Mouse (Mus musculus): ENCODE measurements around the gene Cox7b. TPM values are rescaled to one million over a fixed set of nuclear protein-coding genes. Genes with fewer than 3 reads are reported as not detected.

Cox7b gene
- polyA plus RNA-seq, 1 experiment from 2014 or later: 309 TPM

GRCm38 (mm10) chrX:106017516-106017915 is 2.0 kb downstream of the Cox7b start:
- Histone ChIP-seq H3K9ac (ENCODE audit: low read depth, low read length) (no peak overlapping the region), H3K27me3 (ENCODE audit: control insufficient read depth, insufficient read depth, low read length) (no peaks in the 10 kb centered on the region), H3K27ac (ENCODE audit: low read depth, low read length) (no peak overlapping the region), H3K4me2 (replicated peaks; ENCODE audit: low read depth, low read length) (no peak overlapping the region), H3K4me1 (replicated peaks; ENCODE audit: control insufficient read depth, insufficient read depth, low read length) (no peaks in the 10 kb centered on the region), H3K9me3 (ENCODE audit: control insufficient read depth, low read length) (no peaks in the 10 kb centered on the region), H3K36me3 (ENCODE audit: control insufficient read depth, insufficient read depth, low read length) (no peaks in the 10 kb centered on the region), H3K4me3 (ENCODE audit: low read depth, low read length) (no peak overlapping the region)
- ATAC-seq (ENCODE audit: low FRiP score): no peak
- no peak for DNase-seq (ENCODE audit: low spot score)
- 83% methylated on average over 4 of the region's 4 CpGs for whole genome bisulfite sequencing

GRCm38 (mm10) chrX:106026418-106027342 is 11.2 kb downstream of the Cox7b start, which contains the start of gene Atp7a:
Atp7a (plus strand) TSS chrX:106027276.
- H3K4me1 ChIP-seq (replicated peaks; ENCODE audit: control insufficient read depth, insufficient read depth, low read length): no peaks in the 10 kb centered on the region
- H3K27me3 ChIP-seq (ENCODE audit: control insufficient read depth, insufficient read depth, low read length): no peaks in the 10 kb centered on the region
- H3K27ac ChIP-seq (ENCODE audit: low read depth, low read length): peak within 1 kb of the TSS; percentile 54; the same call in 1 of the 2 replicates
- peak within 1 kb of the TSS; percentile 40 for H3K4me3 ChIP-seq (ENCODE audit: low read depth, low read length)
- H3K4me2 ChIP-seq (replicated peaks; ENCODE audit: low read depth, low read length): peak within 1 kb of the TSS; percentile 25
- no peaks in the 10 kb centered on the region for H3K36me3 ChIP-seq (ENCODE audit: control insufficient read depth, insufficient read depth, low read length)
- peak within 1 kb of the TSS; percentile 58 for H3K9ac ChIP-seq (ENCODE audit: low read depth, low read length)
- peak; percentile 97 for ATAC-seq (ENCODE audit: low FRiP score)
- no peaks in the 10 kb centered on the region for H3K9me3 ChIP-seq (ENCODE audit: control insufficient read depth, low read length)
- WGBS: 19% methylated on average over 35 of the region's 36 CpGs
- peak; percentile 89 for DNase-seq (ENCODE audit: low spot score)

- ATAC-seq (ENCODE audit: low FRiP score) (no peak; the same call in 1 of the 2 replicates), DNase-seq (ENCODE audit: low spot score) (no peak)
- H3K36me3 ChIP-seq (ENCODE audit: control insufficient read depth, insufficient read depth, low read length): no peaks in the 10 kb centered on the region
- H3K27ac ChIP-seq (ENCODE audit: low read depth, low read length): peak overlapping the region; percentile 54; the same call in 1 of the 2 replicates
- H3K9me3 ChIP-seq (ENCODE audit: control insufficient read depth, low read length): no peaks in the 10 kb centered on the region
- WGBS: 28% methylated on average over 8 of the region's 8 CpGs
- peak overlapping the region; percentile 40 for H3K4me3 ChIP-seq (ENCODE audit: low read depth, low read length)
- peak overlapping the region; percentile 25 for H3K4me2 ChIP-seq (replicated peaks; ENCODE audit: low read depth, low read length)
- no peaks in the 10 kb centered on the region for H3K4me1 ChIP-seq (replicated peaks; ENCODE audit: control insufficient read depth, insufficient read depth, low read length)
- H3K9ac ChIP-seq (ENCODE audit: low read depth, low read length): peak overlapping the region; percentile 58
- H3K27me3 ChIP-seq (ENCODE audit: control insufficient read depth, insufficient read depth, low read length): no peaks in the 10 kb centered on the region
These were observed 11.8 kb downstream of the Cox7b start for GRCm38 (mm10) chrX:106027343-106027674.

DNA sequence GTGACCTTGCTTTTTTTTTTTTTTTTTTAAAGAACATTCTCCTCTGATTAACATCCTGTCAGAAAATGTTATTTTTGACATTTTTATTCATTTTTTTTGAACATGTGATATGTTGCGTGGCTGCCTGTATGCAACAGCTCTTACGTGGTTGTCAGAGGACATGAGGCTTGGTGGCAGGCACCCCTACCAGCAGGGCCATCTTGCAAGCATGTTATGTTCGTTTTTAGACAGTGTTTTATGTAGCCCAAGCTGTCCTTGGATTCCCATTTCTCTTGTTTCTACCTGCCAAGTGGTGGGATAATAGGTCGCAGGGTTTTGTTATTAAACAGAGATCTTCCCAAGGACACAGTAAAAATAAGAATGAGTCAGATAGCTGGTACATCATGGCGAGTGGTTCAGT is 14.7 kb downstream of the Cox7b start:
- no peak for ATAC-seq (ENCODE audit: low FRiP score)
- no peak overlapping the region for H3K4me3 ChIP-seq (ENCODE audit: low read depth, low read length)
- no peak overlapping the region for H3K27ac ChIP-seq (ENCODE audit: low read depth, low read length)
- no peak overlapping the region for H3K9ac ChIP-seq (ENCODE audit: low read depth, low read length)
- no peaks in the 10 kb centered on the region for H3K9me3 ChIP-seq (ENCODE audit: control insufficient read depth, low read length)
- DNase-seq (ENCODE audit: low spot score): no peak
- no peak overlapping the region for H3K4me2 ChIP-seq (replicated peaks; ENCODE audit: low read depth, low read length)
- 85% methylated on average over 5 of the region's 5 CpGs for WGBS
- no peaks in the 10 kb centered on the region for H3K4me1 ChIP-seq (replicated peaks; ENCODE audit: control insufficient read depth, insufficient read depth, low read length)
- H3K27me3 ChIP-seq (ENCODE audit: control insufficient read depth, insufficient read depth, low read length): no peaks in the 10 kb centered on the region
- H3K36me3 ChIP-seq (ENCODE audit: control insufficient read depth, insufficient read depth, low read length): no peaks in the 10 kb centered on the region

GRCm38 (mm10) chrX:106031124-106031523 is 15.6 kb downstream of the Cox7b start:
- Histone ChIP-seq H3K27ac (ENCODE audit: low read depth, low read length) (no peak overlapping the region), H3K4me3 (ENCODE audit: low read depth, low read length) (no peak overlapping the region), H3K9ac (ENCODE audit: low read depth, low read length) (no peak overlapping the region), H3K27me3 (ENCODE audit: control insufficient read depth, insufficient read depth, low read length) (no peaks in the 10 kb centered on the region), H3K9me3 (ENCODE audit: control insufficient read depth, low read length) (no peaks in the 10 kb centered on the region), H3K36me3 (ENCODE audit: control insufficient read depth, insufficient read depth, low read length) (no peaks in the 10 kb centered on the region), H3K4me1 (replicated peaks; ENCODE audit: control insufficient read depth, insufficient read depth, low read length) (no peaks in the 10 kb centered on the region), H3K4me2 (replicated peaks; ENCODE audit: low read depth, low read length) (no peak overlapping the region)
- DNase-seq (ENCODE audit: low spot score) (no peak), ATAC-seq (ENCODE audit: low FRiP score) (no peak)

DNA sequence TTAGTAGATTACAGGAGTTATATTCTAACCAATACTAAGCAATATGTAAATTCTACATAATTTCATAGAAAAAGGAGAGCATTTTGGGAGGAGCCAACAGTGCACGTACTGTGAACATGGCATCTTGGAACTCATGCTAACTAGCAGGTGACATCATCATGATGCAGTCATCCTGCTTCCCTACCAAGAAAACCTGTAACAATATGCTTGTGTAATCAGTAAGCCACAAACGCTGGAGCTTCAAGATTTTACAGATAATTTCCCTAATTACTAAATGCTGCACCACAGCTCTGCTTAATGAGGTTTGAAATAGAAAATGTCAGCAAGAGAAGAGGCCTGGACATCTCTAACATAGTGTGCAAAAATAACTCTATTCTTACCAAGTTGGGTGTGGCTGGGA is 20.2 kb downstream of the Cox7b start:
- no peak overlapping the region for H3K4me3 ChIP-seq (ENCODE audit: low read depth, low read length)
- no peak overlapping the region for H3K4me2 ChIP-seq (replicated peaks; ENCODE audit: low read depth, low read length)
- no peaks in the 10 kb centered on the region for H3K9me3 ChIP-seq (ENCODE audit: control insufficient read depth, low read length)
- H3K9ac ChIP-seq (ENCODE audit: low read depth, low read length): no peak overlapping the region
- no peaks in the 10 kb centered on the region for H3K36me3 ChIP-seq (ENCODE audit: control insufficient read depth, insufficient read depth, low read length)
- no peak for ATAC-seq (ENCODE audit: low FRiP score)
- no peaks in the 10 kb centered on the region for H3K27me3 ChIP-seq (ENCODE audit: control insufficient read depth, insufficient read depth, low read length)
- no peak overlapping the region for H3K27ac ChIP-seq (ENCODE audit: low read depth, low read length)
- 78% methylated on average over 2 of the region's 2 CpGs for WGBS
- no peaks in the 10 kb centered on the region for H3K4me1 ChIP-seq (replicated peaks; ENCODE audit: control insufficient read depth, insufficient read depth, low read length)
- no peak for DNase-seq (ENCODE audit: low spot score)

- H3K9me3 ChIP-seq (ENCODE audit: control insufficient read depth, low read length): no peaks in the 10 kb centered on the region
- no peaks in the 10 kb centered on the region for H3K4me1 ChIP-seq (replicated peaks; ENCODE audit: control insufficient read depth, insufficient read depth, low read length)
- no peak overlapping the region for H3K4me3 ChIP-seq (ENCODE audit: low read depth, low read length)
- no peaks in the 10 kb centered on the region for H3K27me3 ChIP-seq (ENCODE audit: control insufficient read depth, insufficient read depth, low read length)
- H3K4me2 ChIP-seq (replicated peaks; ENCODE audit: low read depth, low read length): no peak overlapping the region
- no peaks in the 10 kb centered on the region for H3K36me3 ChIP-seq (ENCODE audit: control insufficient read depth, insufficient read depth, low read length)
- no peak for ATAC-seq (ENCODE audit: low FRiP score)
- no peak for DNase-seq (ENCODE audit: low spot score)
- H3K9ac ChIP-seq (ENCODE audit: low read depth, low read length): no peak overlapping the region
- WGBS: 86% methylated on average over 3 of the region's 3 CpGs
- H3K27ac ChIP-seq (ENCODE audit: low read depth, low read length): no peak overlapping the region
These were observed 21.8 kb downstream of the Cox7b start for GRCm38 (mm10) chrX:106037185-106037752.

DNA sequence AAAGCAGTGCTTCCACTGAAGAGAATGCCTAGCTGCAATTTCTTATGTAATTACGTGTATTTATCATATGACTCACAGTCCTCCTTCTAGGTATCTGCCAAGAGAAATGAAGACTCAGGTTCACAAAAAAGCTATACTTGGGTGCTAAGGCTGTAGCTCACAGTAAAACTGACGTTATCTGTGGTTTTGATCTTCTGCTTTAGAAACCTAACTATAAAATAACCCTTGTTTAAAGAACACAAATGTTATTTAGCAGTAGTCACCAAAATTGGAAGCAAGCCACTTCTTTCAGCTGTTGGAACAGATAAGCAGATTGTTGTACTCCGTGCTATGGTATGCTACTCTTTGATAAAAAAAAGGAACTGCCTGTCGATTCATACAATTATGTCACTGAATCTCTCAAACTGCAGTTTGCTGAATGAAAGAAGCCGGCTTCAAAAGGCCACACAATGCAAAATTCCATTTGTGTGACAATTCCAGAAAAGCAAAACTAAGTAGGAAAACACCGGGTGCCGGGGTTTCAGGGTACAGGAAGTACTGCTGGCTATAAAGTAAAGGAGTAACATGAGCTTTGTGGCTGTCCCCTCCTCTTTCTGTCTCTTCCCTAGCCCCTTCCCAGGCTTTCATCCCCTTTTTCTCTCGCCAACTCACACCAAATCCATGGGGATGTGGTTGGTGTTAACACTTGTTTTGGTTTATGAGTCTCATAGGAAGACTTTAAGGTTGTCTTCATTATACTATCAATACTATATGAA is 28.5 kb downstream of the Cox7b start:
- no peak for DNase-seq (ENCODE audit: low spot score)
- H3K27me3 ChIP-seq (ENCODE audit: control insufficient read depth, insufficient read depth, low read length): no peaks in the 10 kb centered on the region
- no peak overlapping the region for H3K4me3 ChIP-seq (ENCODE audit: low read depth, low read length)
- ATAC-seq (ENCODE audit: low FRiP score): no peak
- H3K4me2 ChIP-seq (replicated peaks; ENCODE audit: low read depth, low read length): no peak overlapping the region
- H3K9ac ChIP-seq (ENCODE audit: low read depth, low read length): no peak overlapping the region
- WGBS: 69% methylated on average over 8 of the region's 8 CpGs
- no peaks in the 10 kb centered on the region for H3K36me3 ChIP-seq (ENCODE audit: control insufficient read depth, insufficient read depth, low read length)
- no peaks in the 10 kb centered on the region for H3K9me3 ChIP-seq (ENCODE audit: control insufficient read depth, low read length)
- no peak overlapping the region for H3K27ac ChIP-seq (ENCODE audit: low read depth, low read length)
- no peaks in the 10 kb centered on the region for H3K4me1 ChIP-seq (replicated peaks; ENCODE audit: control insufficient read depth, insufficient read depth, low read length)
